Mouse (Mus musculus): ENCODE data around the gene Idnk.

The Idnk gene

GRCm38 (mm10) chr13:58193221-58193620 is 35.8 kb downstream of the Idnk start:
- DNase-seq (ENCODE audit: low read depth, low spot score), result no peak

- DNase-seq (ENCODE audit: low read depth, low spot score), result no peak
Measured at GRCm38 (mm10) chr13:58194908-58195307, 37.5 kb downstream of the Idnk start.

GRCm38 (mm10) chr13:58197211-58197610 is 39.8 kb downstream of the Idnk start:
- no peak for DNase-seq (ENCODE audit: low read depth, low spot score)

GRCm38 (mm10) chr13:58197981-58198640 is 40.7 kb downstream of the Idnk start:
- no peak for DNase-seq (ENCODE audit: low read depth, low spot score)

GRCm38 (mm10) chr13:58201343-58201742 is 43.9 kb downstream of the Idnk start:
- no peak for DNase-seq (ENCODE audit: low read depth, low spot score)

GRCm38 (mm10) chr13:58201908-58202307 is 44.5 kb downstream of the Idnk start:
- no peak for DNase-seq (ENCODE audit: low read depth, low spot score)

- no peak for DNase-seq (ENCODE audit: low read depth, low spot score)
Measured at GRCm38 (mm10) chr13:58202903-58203302, 45.5 kb downstream of the Idnk start.

- no peak for DNase-seq (ENCODE audit: low read depth, low spot score)
Measured at GRCm38 (mm10) chr13:58204202-58204601, 46.8 kb downstream of the Idnk start.

- no peak for DNase-seq (ENCODE audit: low read depth, low spot score)
Measured at GRCm38 (mm10) chr13:58204986-58205385, 47.5 kb downstream of the Idnk start.

GRCm38 (mm10) chr13:58206084-58206483 is 48.6 kb downstream of the Idnk start:
- DNase-seq (ENCODE audit: low read depth, low spot score), result no peak

GRCm38 (mm10) chr13:58210441-58210840 is 53.0 kb downstream of the Idnk start:
- no peak for DNase-seq (ENCODE audit: low read depth, low spot score)

- DNase-seq (ENCODE audit: low read depth, low spot score), result no peak
Measured at GRCm38 (mm10) chr13:58212530-58212929, 55.1 kb downstream of the Idnk start.

GRCm38 (mm10) chr13:58213801-58214200 is 56.4 kb downstream of the Idnk start:
- peak; percentile 32 for DNase-seq (ENCODE audit: low read depth, low spot score)
